Mouse (Mus musculus): ENCODE results near the gene Glp2r. TPM values are rescaled to one million over a fixed set of nuclear protein-coding genes. Genes with fewer than 3 reads are reported as not detected.

The Glp2r gene
- polyA plus RNA-seq, 1 experiment: not detected

DNA sequence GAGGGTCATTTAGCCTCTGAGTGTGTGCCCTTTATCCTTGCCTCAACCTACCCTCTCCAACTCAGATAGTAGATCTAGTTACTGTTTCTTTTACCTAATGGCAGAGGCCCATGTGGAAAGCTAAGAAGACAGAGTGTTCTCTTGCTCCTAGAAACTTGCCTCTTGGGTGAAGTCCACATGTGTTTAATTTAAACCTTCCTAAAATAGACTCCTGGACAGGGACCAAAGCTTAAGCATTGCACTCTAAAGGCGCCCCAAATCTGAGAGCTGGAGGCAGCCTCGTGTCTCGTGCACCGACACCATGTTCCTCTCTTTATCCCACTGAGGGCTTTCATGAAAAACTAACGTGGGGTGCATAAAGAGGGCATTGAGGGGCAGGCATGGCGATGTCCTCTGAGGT lies 43.9 kb downstream of the Glp2r start:
- H3K79me2 ChIP-seq (ENCODE audit: control insufficient read depth, insufficient read depth): no peaks in the 10 kb centered on the region
- H3K4me3 ChIP-seq (ENCODE audit: insufficient read depth, poor library complexity, severe bottlenecking): no peak overlapping the region
- no peaks in the 10 kb centered on the region for H3K27me3 ChIP-seq (ENCODE audit: control insufficient read depth, insufficient read depth, insufficient read length)
- H3K79me3 ChIP-seq (ENCODE audit: low read depth): no peaks in the 10 kb centered on the region
- TF ChIP-seq FOSL1 (IDR thresholded peaks at IDR 0.05; ENCODE audit: insufficient read depth, low read length, poor library complexity, severe bottlenecking): no peak
- TF ChIP-seq CEBPB (IDR thresholded peaks at IDR 0.05; ENCODE audit: low read depth): no peak
- TF ChIP-seq MYOG (IDR thresholded peaks at IDR 0.05; ENCODE audit: control insufficient read depth, extremely low read depth, insufficient read length): no peak
- no peak for TF ChIP-seq MAX (IDR thresholded peaks at IDR 0.05)
- TF ChIP-seq CTCF (IDR thresholded peaks at IDR 0.05; ENCODE audit: control insufficient read depth, insufficient read depth, insufficient read length): no peak
- no peak for TF ChIP-seq USF1 (IDR thresholded peaks at IDR 0.05; ENCODE audit: low read depth)
- no peak for TF ChIP-seq MYOD1 (IDR thresholded peaks at IDR 0.05; ENCODE audit: control insufficient read depth, insufficient read length, low read depth)
- H3K36me3 ChIP-seq (ENCODE audit: control insufficient read depth, insufficient read depth): no peaks in the 10 kb centered on the region
- H3ac ChIP-seq (ENCODE audit: control insufficient read depth, insufficient read length, low read depth): no peak overlapping the region

DNA sequence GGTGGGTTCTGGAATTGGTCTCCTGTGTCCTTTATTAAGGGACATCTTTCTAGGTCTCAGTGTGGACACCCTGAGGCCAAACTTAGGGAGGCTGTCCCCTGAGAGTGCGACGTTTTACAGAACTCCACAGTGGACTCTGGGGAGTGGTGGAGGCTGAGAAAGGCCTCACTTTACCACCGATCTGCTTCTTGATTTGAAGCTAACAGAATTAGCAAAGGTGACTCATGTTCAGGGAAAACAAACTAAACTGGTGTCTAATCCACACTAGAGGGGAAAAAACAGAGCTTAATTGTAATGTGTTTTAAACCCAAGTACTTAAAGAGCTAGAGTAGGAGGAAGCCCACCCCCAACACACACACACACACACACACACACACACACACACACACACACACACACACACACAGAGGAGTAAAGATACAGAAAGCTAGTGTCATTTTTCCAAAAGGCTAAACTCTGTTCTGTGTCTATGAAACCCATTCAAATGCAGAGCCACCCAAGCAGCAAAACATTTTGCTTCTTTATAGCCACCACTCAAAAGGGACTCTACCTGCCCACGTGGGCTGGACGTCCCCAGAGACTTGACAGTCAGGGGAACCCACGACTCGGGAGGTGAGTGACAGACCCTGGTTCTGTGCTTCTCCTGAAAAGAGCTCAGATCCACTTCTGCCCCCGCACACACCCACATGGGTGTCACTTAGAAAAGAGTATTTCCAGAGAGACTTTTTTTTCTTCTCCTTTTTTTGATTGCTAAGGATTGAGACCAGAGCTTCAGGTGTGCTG lies 47.5 kb downstream of the Glp2r start:
- no peaks in the 10 kb centered on the region for H3K79me3 ChIP-seq (ENCODE audit: low read depth)
- TF ChIP-seq MYOD1 (IDR thresholded peaks at IDR 0.05; ENCODE audit: control insufficient read depth, insufficient read length, low read depth): no peak
- TF ChIP-seq USF1 (IDR thresholded peaks at IDR 0.05; ENCODE audit: low read depth): no peak
- TF ChIP-seq MAX (IDR thresholded peaks at IDR 0.05): no peak
- TF ChIP-seq CTCF (IDR thresholded peaks at IDR 0.05; ENCODE audit: control insufficient read depth, insufficient read depth, insufficient read length): no peak
- TF ChIP-seq FOSL1 (IDR thresholded peaks at IDR 0.05; ENCODE audit: insufficient read depth, low read length, poor library complexity, severe bottlenecking): no peak
- TF ChIP-seq MYOG (IDR thresholded peaks at IDR 0.05; ENCODE audit: control insufficient read depth, extremely low read depth, insufficient read length): no peak
- TF ChIP-seq CEBPB (IDR thresholded peaks at IDR 0.05; ENCODE audit: low read depth): no peak
- H3ac ChIP-seq (ENCODE audit: control insufficient read depth, insufficient read length, low read depth): no peak overlapping the region
- H3K79me2 ChIP-seq (ENCODE audit: control insufficient read depth, insufficient read depth): no peaks in the 10 kb centered on the region
- H3K4me3 ChIP-seq (ENCODE audit: insufficient read depth, poor library complexity, severe bottlenecking): no peak overlapping the region
- no peaks in the 10 kb centered on the region for H3K27me3 ChIP-seq (ENCODE audit: control insufficient read depth, insufficient read depth, insufficient read length)
- no peaks in the 10 kb centered on the region for H3K36me3 ChIP-seq (ENCODE audit: control insufficient read depth, insufficient read depth)

DNA sequence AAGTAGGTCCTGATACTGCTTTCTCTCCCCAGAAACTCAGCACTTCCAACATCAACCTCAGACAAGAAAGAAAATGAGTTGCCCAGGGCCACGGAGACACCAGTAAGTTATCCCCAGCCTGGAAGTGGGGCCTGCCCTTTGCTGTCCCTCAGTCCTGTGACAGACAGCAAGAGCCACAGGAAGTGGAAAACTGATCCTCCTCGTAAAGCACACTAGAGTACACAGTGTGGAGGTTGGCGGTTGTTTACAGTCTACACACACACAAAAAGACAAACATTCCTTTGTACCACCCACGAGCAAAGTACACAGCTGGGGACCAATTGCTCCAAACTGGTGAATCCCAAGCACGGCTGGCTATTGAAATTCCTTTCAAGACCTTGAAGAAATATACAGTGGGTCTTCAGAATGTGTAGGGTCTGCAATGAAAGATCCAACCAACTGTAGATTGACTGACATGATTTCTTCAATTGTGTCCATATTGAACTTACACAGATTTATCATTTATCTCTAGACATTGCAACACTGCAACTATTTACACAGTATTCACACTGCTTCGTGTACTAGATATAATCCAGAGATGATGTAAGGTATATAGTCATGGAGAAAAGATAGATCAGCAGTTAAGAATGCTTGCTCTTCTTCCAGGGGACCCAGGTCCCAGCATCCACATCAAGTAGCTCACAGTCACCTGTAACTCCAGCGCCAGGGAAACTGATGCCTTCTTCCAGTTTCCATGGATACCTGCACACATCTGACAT lies 48.4 kb downstream of the Glp2r start:
- H3K36me3 ChIP-seq (ENCODE audit: control insufficient read depth, insufficient read depth): no peaks in the 10 kb centered on the region
- no peaks in the 10 kb centered on the region for H3K79me3 ChIP-seq (ENCODE audit: low read depth)
- TF ChIP-seq FOSL1 (IDR thresholded peaks at IDR 0.05; ENCODE audit: insufficient read depth, low read length, poor library complexity, severe bottlenecking): no peak
- TF ChIP-seq CTCF (IDR thresholded peaks at IDR 0.05; ENCODE audit: control insufficient read depth, insufficient read depth, insufficient read length): no peak
- no peak for TF ChIP-seq CEBPB (IDR thresholded peaks at IDR 0.05; ENCODE audit: low read depth)
- TF ChIP-seq MYOD1 (IDR thresholded peaks at IDR 0.05; ENCODE audit: control insufficient read depth, insufficient read length, low read depth): no peak
- no peak for TF ChIP-seq MAX (IDR thresholded peaks at IDR 0.05)
- no peak for TF ChIP-seq MYOG (IDR thresholded peaks at IDR 0.05; ENCODE audit: control insufficient read depth, extremely low read depth, insufficient read length)
- no peak for TF ChIP-seq USF1 (IDR thresholded peaks at IDR 0.05; ENCODE audit: low read depth)
- no peak overlapping the region for H3K4me3 ChIP-seq (ENCODE audit: insufficient read depth, poor library complexity, severe bottlenecking)
- no peaks in the 10 kb centered on the region for H3K79me2 ChIP-seq (ENCODE audit: control insufficient read depth, insufficient read depth)
- H3ac ChIP-seq (ENCODE audit: control insufficient read depth, insufficient read length, low read depth): no peak overlapping the region
- no peaks in the 10 kb centered on the region for H3K27me3 ChIP-seq (ENCODE audit: control insufficient read depth, insufficient read depth, insufficient read length)

DNA sequence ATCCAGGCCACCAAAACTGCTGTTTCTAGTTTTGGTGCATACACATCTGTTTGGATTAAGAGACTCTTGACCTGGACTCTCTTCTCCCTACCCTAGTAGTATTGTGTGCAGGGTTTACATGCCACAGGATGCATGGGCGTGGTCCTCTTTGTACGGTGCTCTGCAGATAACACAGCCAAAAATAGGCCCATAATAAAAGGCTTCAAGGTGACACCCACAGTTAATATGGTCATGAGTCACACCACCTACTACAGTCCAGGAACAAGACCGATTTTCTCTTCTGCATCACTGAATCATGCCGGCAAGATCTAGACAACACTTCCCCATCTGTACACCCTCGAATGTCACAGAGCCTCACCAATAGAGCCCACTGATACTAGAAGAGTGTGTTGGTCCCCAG lies 49.5 kb downstream of the Glp2r start:
- Histone ChIP-seq H3K36me3 (ENCODE audit: control insufficient read depth, insufficient read depth) (no peaks in the 10 kb centered on the region), H3ac (ENCODE audit: control insufficient read depth, insufficient read length, low read depth) (no peak overlapping the region), H3K79me3 (ENCODE audit: low read depth) (no peaks in the 10 kb centered on the region), H3K4me3 (ENCODE audit: insufficient read depth, poor library complexity, severe bottlenecking) (no peak overlapping the region), H3K79me2 (ENCODE audit: control insufficient read depth, insufficient read depth) (no peaks in the 10 kb centered on the region), H3K27me3 (ENCODE audit: control insufficient read depth, insufficient read depth, insufficient read length) (no peaks in the 10 kb centered on the region)
- TF ChIP-seq MAX (IDR thresholded peaks at IDR 0.05) (no peak), CTCF (IDR thresholded peaks at IDR 0.05; ENCODE audit: control insufficient read depth, insufficient read depth, insufficient read length) (no peak), CEBPB (IDR thresholded peaks at IDR 0.05; ENCODE audit: low read depth) (no peak), MYOD1 (IDR thresholded peaks at IDR 0.05; ENCODE audit: control insufficient read depth, insufficient read length, low read depth) (no peak), MYOG (IDR thresholded peaks at IDR 0.05; ENCODE audit: control insufficient read depth, extremely low read depth, insufficient read length) (no peak), FOSL1 (IDR thresholded peaks at IDR 0.05; ENCODE audit: insufficient read depth, low read length, poor library complexity, severe bottlenecking) (no peak), USF1 (IDR thresholded peaks at IDR 0.05; ENCODE audit: low read depth) (no peak)

DNA sequence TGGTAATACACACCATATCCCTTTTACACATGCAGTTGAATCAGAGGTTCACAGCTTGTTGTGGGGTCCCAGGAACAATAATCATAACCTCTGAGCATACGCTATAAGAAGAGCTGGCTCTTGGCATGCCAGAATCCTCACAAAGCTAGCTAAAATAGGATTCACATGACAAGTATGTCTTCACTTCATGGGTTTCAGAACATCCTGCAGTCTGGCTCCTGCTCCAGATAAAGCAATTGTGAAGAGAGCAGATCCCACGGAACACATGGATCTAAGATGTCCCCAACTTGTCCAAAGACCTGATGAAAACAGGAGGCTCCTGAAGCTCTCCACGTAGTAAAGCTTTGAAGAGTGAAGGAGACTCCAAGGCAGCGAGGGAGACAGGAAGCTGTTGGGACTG lies 55.6 kb downstream of the Glp2r start:
- Histone ChIP-seq H3ac (ENCODE audit: control insufficient read depth, insufficient read length, low read depth) (no peak overlapping the region), H3K27me3 (ENCODE audit: control insufficient read depth, insufficient read depth, insufficient read length) (no peaks in the 10 kb centered on the region), H3K79me2 (ENCODE audit: control insufficient read depth, insufficient read depth) (no peaks in the 10 kb centered on the region), H3K36me3 (ENCODE audit: control insufficient read depth, insufficient read depth) (no peaks in the 10 kb centered on the region), H3K4me3 (ENCODE audit: insufficient read depth, poor library complexity, severe bottlenecking) (no peak overlapping the region), H3K79me3 (ENCODE audit: low read depth) (no peaks in the 10 kb centered on the region)
- TF ChIP-seq CTCF (IDR thresholded peaks at IDR 0.05; ENCODE audit: control insufficient read depth, insufficient read depth, insufficient read length) (no peak), MAX (IDR thresholded peaks at IDR 0.05) (no peak), USF1 (IDR thresholded peaks at IDR 0.05; ENCODE audit: low read depth) (no peak), MYOG (IDR thresholded peaks at IDR 0.05; ENCODE audit: control insufficient read depth, extremely low read depth, insufficient read length) (no peak), CEBPB (IDR thresholded peaks at IDR 0.05; ENCODE audit: low read depth) (no peak), FOSL1 (IDR thresholded peaks at IDR 0.05; ENCODE audit: insufficient read depth, low read length, poor library complexity, severe bottlenecking) (no peak), MYOD1 (IDR thresholded peaks at IDR 0.05; ENCODE audit: control insufficient read depth, insufficient read length, low read depth) (no peak)

Measured in C2C12 (cell line).